Mouse (Mus musculus) heart, postnatal 0 days (tissue): ENCODE measurements at regions not wholly inside any gene's neighbourhood (a gene's known extent, or its start where the extent isn't known, plus 50 kb on each side); places are given as distances from the start of the nearest gene placed in this dataset.
A peak's percentile ranks its signal among the peaks of the same experiment; 100 is the strongest.

Experiments
- ATAC-seq: fragments of 200-750 bp; cut with Nextera tagmentation; 2 replicates; pipeline ENCODE4 v1.8.0; 2017; ENCODE audit warnings: low read depth, moderate number of reproducible peaks, moderate library complexity; ENCODE audit not compliant: insufficient read depth
- DNase-seq: peaks from one replicate; pipeline ENCODE4 v3.0.0-alpha.2; 2016; ENCODE audit warnings: low spot score
- H3K27ac ChIP-seq: fragments of 300-500 bp; sonication (generic); 2 replicates; pipeline ENCODE4 v1.5.1; 2014; ENCODE audit warnings: low read depth, mild to moderate bottlenecking
- H3K27me3 ChIP-seq: fragments of 300-500 bp; sonication (generic); 2 replicates; pipeline ENCODE4 v1.6.1; 2014; ENCODE audit warnings: low read length, mixed read lengths; ENCODE audit not compliant: control insufficient read depth, insufficient read depth
- H3K36me3 ChIP-seq: fragments of 300-500 bp; sonication (generic); replicated peaks from 2 replicates; pipeline ENCODE4 v1.6.1; 2014; ENCODE audit warnings: low read length, mixed read lengths; ENCODE audit not compliant: control insufficient read depth, insufficient read depth
- H3K4me1 ChIP-seq: fragments of 300-500 bp; sonication (generic); 2 replicates; pipeline ENCODE4 v1.6.1; 2014; ENCODE audit warnings: antibody characterized with exemption; ENCODE audit not compliant: control insufficient read depth, insufficient read depth
- H3K4me2 ChIP-seq: fragments of 300-500 bp; sonication (generic); 2 replicates; pipeline ENCODE4 v1.6.1; 2014; ENCODE audit warnings: low read depth, mild to moderate bottlenecking, low read length, moderate library complexity
- H3K4me3 ChIP-seq: fragments of 300-500 bp; sonication (generic); 2 replicates; pipeline ENCODE4 v1.5.1; 2014; ENCODE audit warnings: low read depth, low read length
- H3K9ac ChIP-seq: fragments of 300-500 bp; sonication (generic); replicated peaks from 2 replicates; pipeline ENCODE4 v1.6.1; 2014; ENCODE audit warnings: low read depth, low read length, mixed read lengths
- H3K9me3 ChIP-seq: fragments of 300-500 bp; sonication (generic); replicated peaks from 2 replicates; pipeline ENCODE4 v1.6.1; 2016; ENCODE audit warnings: low read length; ENCODE audit not compliant: control insufficient read depth
- CTCF ChIP-seq: IDR thresholded peaks from 2 replicates; pipeline ENCODE4 v1.5.1; 2016; ENCODE audit warnings: antibody characterized with exemption, control low read depth, low read depth
- EP300 ChIP-seq: IDR thresholded peaks from 2 replicates; pipeline ENCODE4 v1.6.1; 2016; ENCODE audit warnings: antibody characterized with exemption, low read depth
- whole genome bisulfite sequencing: fragments of 180-500 bp; shearing (Covaris S2); extraction: QIAGEN DNeasy Blood & Tissue Kit; methylation state at CpG from one replicate; pipeline ENCODE4 v1.1.7; 2014; 5-methylcytosine and 5-hydroxymethylcytosine counted together

GRCm38 (mm10) chr15:96755322-96755942 lies 55.9 kb upstream of the Slc38a2 start:
- H3K4me3 ChIP-seq, result no peak overlapping the region
- no peaks in the 10 kb centered on the region for H3K9me3 ChIP-seq
- H3K4me1 ChIP-seq, result peaks cover 15% of the 10 kb centered on the region
- no peaks in the 10 kb centered on the region for H3K36me3 ChIP-seq
- no peaks in the 10 kb centered on the region for H3K27me3 ChIP-seq
- no peak overlapping the region for H3K9ac ChIP-seq
- no peak overlapping the region for H3K4me2 ChIP-seq
- no peak for DNase-seq
- no peak overlapping the region for H3K27ac ChIP-seq
- 93% methylated on average over 13 of the region's 13 CpGs for WGBS
- no peak for TF ChIP-seq CTCF
- no peak for TF ChIP-seq EP300
- no peak for ATAC-seq

- 88% methylated on average over 5 of the region's 5 CpGs for WGBS
- no peak for TF ChIP-seq CTCF
- no peak for TF ChIP-seq EP300
- ATAC-seq, result no peak
These were observed 54.5 kb upstream of the Slc38a2 start for GRCm38 (mm10) chr15:96754079-96754478.

GRCm38 (mm10) chr15:96752719-96753118 lies 53.2 kb upstream of the Slc38a2 start:
- Histone ChIP-seq H3K4me3 (no peak overlapping the region), H3K4me1 (peaks cover 20% of the 10 kb centered on the region), H3K9me3 (no peaks in the 10 kb centered on the region), H3K9ac (no peak overlapping the region), H3K36me3 (no peaks in the 10 kb centered on the region), H3K4me2 (no peak overlapping the region), H3K27ac (no peak overlapping the region), H3K27me3 (no peaks in the 10 kb centered on the region)
- DNase-seq, result no peak
- TF ChIP-seq CTCF, result no peak
- no peak for TF ChIP-seq EP300
- 97% methylated on average over 8 of the region's 8 CpGs for WGBS
- ATAC-seq, result no peak

More at GRCm38 (mm10) chr15:96754079-96754478, 54.5 kb upstream of the Slc38a2 start:
- Histone ChIP-seq H3K4me2 (no peak overlapping the region), H3K27ac (no peak overlapping the region), H3K36me3 (no peaks in the 10 kb centered on the region), H3K27me3 (no peaks in the 10 kb centered on the region), H3K9me3 (no peaks in the 10 kb centered on the region), H3K4me1 (peaks cover 15% of the 10 kb centered on the region), H3K9ac (no peak overlapping the region), H3K4me3 (no peak overlapping the region)
- DNase-seq, result no peak

GRCm38 (mm10) chr15:96752062-96752358 lies 52.5 kb upstream of the Slc38a2 start:
- 60% methylated on average over 3 of the region's 3 CpGs for WGBS
- Histone ChIP-seq H3K27me3 (no peaks in the 10 kb centered on the region), H3K9ac (no peak overlapping the region; the same call in 1 of the 2 replicates), H3K27ac (peak overlapping the region; percentile 100), H3K4me2 (no peak overlapping the region), H3K36me3 (no peaks in the 10 kb centered on the region), H3K9me3 (no peaks in the 10 kb centered on the region), H3K4me1 (peaks cover 20% of the 10 kb centered on the region), H3K4me3 (no peak overlapping the region)
- no peak for TF ChIP-seq EP300
- TF ChIP-seq CTCF, result no peak
- ATAC-seq (no peak), DNase-seq (no peak)

GRCm38 (mm10) chr15:96751243-96752061 lies 51.9 kb upstream of the Slc38a2 start:
- H3K9me3 ChIP-seq, result no peaks in the 10 kb centered on the region
- H3K9ac ChIP-seq, result peak overlapping the region; percentile 18; the same call in 1 of the 2 replicates
- peak; percentile 81 for DNase-seq
- H3K4me2 ChIP-seq, result no peak overlapping the region
- H3K4me1 ChIP-seq, result peaks cover 16% of the 10 kb centered on the region
- WGBS, result 29% methylated on average over 13 of the region's 13 CpGs
- peak overlapping the region; percentile 100 for H3K27ac ChIP-seq
- no peaks in the 10 kb centered on the region for H3K27me3 ChIP-seq
- H3K36me3 ChIP-seq, result no peaks in the 10 kb centered on the region
- H3K4me3 ChIP-seq, result no peak overlapping the region
- peak; percentile 92 for TF ChIP-seq EP300
- TF ChIP-seq CTCF, result 0 out of 2 replicates have a peak, but pooled peaks have one; percentile 3
- peak; percentile 78 for ATAC-seq
